Mouse (Mus musculus) midbrain, embryonic 12.5 days (tissue): Measurements from ENCODE around the gene Ccdc78. TPM values are rescaled to one million over a fixed set of nuclear protein-coding genes. Genes with fewer than 3 reads are reported as not detected.

Experiments used
- ATAC-seq: fragments of 200-750 bp; cut with Nextera tagmentation; 2 replicates; pipeline ENCODE4 v1.8.0; 2017; ENCODE audit warnings: low read depth, moderate TSS enrichment, moderate library complexity; ENCODE audit not compliant: low FRiP score
- H3K27ac ChIP-seq: fragments of 300-500 bp; sonication (generic); replicated peaks from 2 replicates; pipeline ENCODE4 v1.5.1; 2016; ENCODE audit warnings: mild to moderate bottlenecking
- H3K27me3 ChIP-seq: fragments of 300-500 bp; sonication (generic); 2 replicates; pipeline ENCODE4 v1.6.1; 2016; ENCODE audit warnings: mild to moderate bottlenecking
- H3K36me3 ChIP-seq: fragments of 300-500 bp; sonication (generic); 2 replicates; pipeline ENCODE4 v1.6.1; 2016
- H3K4me1 ChIP-seq: fragments of 300-500 bp; sonication (generic); 2 replicates; pipeline ENCODE4 v1.6.1; 2016
- H3K4me2 ChIP-seq: fragments of 300-500 bp; sonication (generic); replicated peaks from 2 replicates; pipeline ENCODE4 v1.6.1; 2016; ENCODE audit warnings: mild to moderate bottlenecking, moderate library complexity
- H3K4me3 ChIP-seq: fragments of 300-500 bp; sonication (generic); 2 replicates; pipeline ENCODE4 v1.5.1; 2016; ENCODE audit warnings: mild to moderate bottlenecking
- H3K9ac ChIP-seq: fragments of 300-500 bp; sonication (generic); replicated peaks from 2 replicates; pipeline ENCODE4 v1.6.1; 2016; ENCODE audit warnings: mild to moderate bottlenecking, moderate library complexity
- H3K9me3 ChIP-seq: fragments of 300-500 bp; sonication (generic); 2 replicates; pipeline ENCODE4 v1.6.1; 2016; ENCODE audit warnings: mild to moderate bottlenecking
- WGBS: fragments of 180-500 bp; shearing (Covaris S2); methylation state at CpG from one replicate; pipeline ENCODE4 v1.1.7; 2016; 5-methylcytosine and 5-hydroxymethylcytosine counted together
- polyA plus RNA-seq: library from polyadenylated mRNA; unstranded; fragments of >200 nt; fragmentation: Nextera tagmentation; extraction: Ambion mirVana; gene quantifications from 2 replicates; pipeline ENCODE4 v1.2.1, GENCODE M21; 2016

Ccdc78 gene
- polyA plus RNA-seq, 1 experiment from 2014 or later, result 0.40 TPM

DNA sequence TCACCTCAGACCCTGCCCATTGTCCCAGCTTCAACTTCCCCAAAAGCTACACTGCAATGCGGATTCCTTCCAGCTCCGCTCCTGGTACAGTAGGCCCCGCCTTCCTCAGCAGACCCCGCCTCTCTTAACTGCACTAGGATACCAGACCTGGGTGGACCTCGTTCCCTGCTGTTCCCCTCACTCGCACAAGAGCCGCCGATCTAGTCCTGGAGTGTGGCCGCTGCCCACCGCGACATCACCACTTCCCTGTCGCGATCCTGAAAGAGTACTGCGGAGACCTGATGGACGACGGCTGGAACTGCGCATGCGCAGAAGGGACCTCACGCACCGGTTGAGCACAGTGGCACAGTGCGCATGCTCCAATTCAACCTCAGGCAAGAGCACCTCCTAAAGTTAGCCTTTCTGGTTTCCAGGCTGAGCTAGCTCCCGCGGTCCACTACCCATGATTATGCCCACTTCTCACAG lies 1.1 kb upstream of the Ccdc78 start, which contains the start of gene Haghl:
TSS of gene Haghl (minus strand) at position 393 of the 465 bp plus-strand sequence.
- H3K9me3 ChIP-seq, result no peaks in the 10 kb centered on the region
- peak within 1 kb of the TSS; percentile 85 for H3K27ac ChIP-seq
- peaks cover 24% of the 10 kb centered on the region for H3K4me1 ChIP-seq
- H3K4me3 ChIP-seq, result peak within 1 kb of the TSS; percentile 60
- H3K27me3 ChIP-seq, result no peaks in the 10 kb centered on the region
- peak; percentile 80 for ATAC-seq
- H3K36me3 ChIP-seq, result peaks cover 60% of the 10 kb centered on the region
- H3K4me2 ChIP-seq, result peak within 1 kb of the TSS; percentile 68
- WGBS, result under 1% methylated on average over 23 of the region's 23 CpGs
- peak within 1 kb of the TSS; percentile 78 for H3K9ac ChIP-seq

DNA sequence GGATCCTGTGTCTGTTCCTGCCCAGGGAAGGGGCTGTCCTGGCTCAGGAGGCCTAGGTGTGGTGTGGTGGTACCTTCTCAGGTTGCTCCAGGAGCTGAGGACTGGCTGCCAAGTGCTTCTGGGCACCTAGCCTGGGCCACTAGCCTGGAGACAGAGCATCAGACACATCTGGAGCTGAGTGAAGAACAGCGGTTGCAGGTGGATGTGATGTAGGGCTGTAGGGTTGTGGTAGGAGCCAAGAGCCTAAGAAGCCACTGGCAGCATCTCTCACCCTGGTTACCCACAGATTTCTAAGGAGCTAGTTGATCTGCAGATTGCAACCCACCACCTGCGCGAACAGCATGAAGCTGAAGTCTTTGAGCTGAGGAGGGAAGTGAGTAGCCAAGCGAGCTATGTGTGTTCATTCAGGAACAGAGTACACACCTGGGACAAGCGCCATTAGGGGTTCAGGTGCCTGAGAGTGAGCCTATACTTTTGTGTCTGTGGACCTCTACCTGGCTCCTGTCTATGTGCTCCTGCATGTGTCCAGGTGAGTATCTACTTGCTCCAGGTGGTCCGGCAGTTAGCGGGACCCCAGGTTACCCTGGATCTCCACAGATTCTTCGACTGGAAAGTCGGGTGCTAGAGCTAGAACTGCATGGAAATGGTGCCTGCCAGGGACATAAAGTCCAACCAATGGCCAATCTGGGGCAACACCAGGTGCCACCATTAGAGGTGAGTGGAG lies 563 bp downstream of the Ccdc78 start:
- WGBS, result 95% methylated on average over 9 of the region's 9 CpGs
- no peak overlapping the region for H3K27ac ChIP-seq
- no peaks in the 10 kb centered on the region for H3K9me3 ChIP-seq
- H3K4me1 ChIP-seq, result peaks cover 40% of the 10 kb centered on the region
- peaks cover 47% of the 10 kb centered on the region for H3K36me3 ChIP-seq
- H3K27me3 ChIP-seq, result no peaks in the 10 kb centered on the region
- no peak overlapping the region for H3K4me2 ChIP-seq
- no peak for ATAC-seq
- no peak overlapping the region for H3K4me3 ChIP-seq
- H3K9ac ChIP-seq, result no peak overlapping the region

DNA sequence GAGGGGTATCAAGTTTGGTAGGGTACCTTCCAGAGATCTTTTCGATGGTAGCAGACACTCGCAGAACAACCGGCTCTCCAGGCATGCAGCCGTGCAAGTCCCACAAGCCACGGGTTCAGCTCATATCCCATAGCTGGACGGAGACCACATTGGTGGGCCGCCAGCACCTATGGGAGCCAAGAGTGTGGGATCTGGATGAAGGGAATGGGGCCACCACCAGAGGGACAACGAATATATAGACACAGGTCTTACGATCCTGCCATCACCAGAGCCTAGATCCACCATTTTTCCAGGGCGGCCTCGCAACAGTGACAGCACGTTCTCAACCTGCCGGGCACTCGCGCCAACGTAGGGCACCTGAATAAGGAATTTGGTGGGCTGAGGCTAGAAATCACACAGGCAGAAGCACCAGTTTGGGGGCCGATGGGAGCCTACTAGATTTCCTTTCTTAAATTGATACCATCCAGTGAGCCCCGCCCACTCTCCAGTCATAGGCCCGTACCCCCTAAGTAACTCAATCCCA lies 5.0 kb downstream of the Ccdc78 start:
- ATAC-seq, result no peak
- no peaks in the 10 kb centered on the region for H3K9me3 ChIP-seq
- WGBS, result 20% methylated on average over 19 of the region's 19 CpGs
- peaks cover 56% of the 10 kb centered on the region for H3K4me1 ChIP-seq
- H3K36me3 ChIP-seq, result peaks cover 26% of the 10 kb centered on the region
- H3K27ac ChIP-seq, result peak overlapping the region; percentile 93
- H3K27me3 ChIP-seq, result no peaks in the 10 kb centered on the region
- H3K4me2 ChIP-seq, result peak overlapping the region; percentile 90
- H3K9ac ChIP-seq, result peak overlapping the region; percentile 83
- peak overlapping the region; percentile 69 for H3K4me3 ChIP-seq

DNA sequence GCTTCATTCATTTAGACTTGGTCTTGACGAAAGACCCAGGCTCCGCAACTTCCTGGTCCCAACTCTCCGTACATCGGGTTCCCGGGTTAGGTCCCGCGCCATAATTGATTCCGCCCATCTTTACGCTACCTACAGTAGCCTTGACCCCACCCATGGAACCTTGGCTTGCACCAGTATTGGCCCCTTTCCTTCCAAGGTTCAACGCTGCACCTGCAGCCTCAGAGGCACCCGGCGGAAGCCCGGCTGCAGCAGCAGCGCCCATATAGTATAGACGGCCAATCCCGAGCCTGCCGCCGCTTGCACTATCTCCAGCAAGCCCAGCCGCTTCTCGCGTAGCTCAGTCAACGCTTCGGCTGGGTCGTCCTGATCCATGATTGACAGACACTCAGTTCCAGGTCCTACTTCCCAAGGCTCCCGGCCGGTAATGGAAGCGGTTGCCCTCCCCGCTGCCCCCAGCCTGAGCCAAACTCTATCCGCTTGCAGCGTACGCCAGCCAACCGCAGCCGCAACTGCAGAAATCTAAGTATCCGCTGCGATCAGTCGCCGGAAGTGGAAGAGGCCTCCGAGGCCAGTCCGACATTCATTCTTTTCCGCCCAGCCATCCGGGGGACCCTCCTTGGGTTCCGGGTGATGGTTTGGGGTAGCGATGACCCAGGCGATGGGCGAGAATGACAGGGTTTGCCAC lies 5.6 kb downstream of the Ccdc78 start:
- peak overlapping the region; percentile 69 for H3K4me3 ChIP-seq
- H3K9ac ChIP-seq, result peak overlapping the region; percentile 83
- H3K4me1 ChIP-seq, result peaks cover 57% of the 10 kb centered on the region
- under 1% methylated on average over 45 of the region's 45 CpGs for WGBS
- no peaks in the 10 kb centered on the region for H3K27me3 ChIP-seq
- H3K36me3 ChIP-seq, result peaks cover 26% of the 10 kb centered on the region
- no peaks in the 10 kb centered on the region for H3K9me3 ChIP-seq
- H3K4me2 ChIP-seq, result peak overlapping the region; percentile 90
- peak; percentile 24 for ATAC-seq
- H3K27ac ChIP-seq, result peak overlapping the region; percentile 93

DNA sequence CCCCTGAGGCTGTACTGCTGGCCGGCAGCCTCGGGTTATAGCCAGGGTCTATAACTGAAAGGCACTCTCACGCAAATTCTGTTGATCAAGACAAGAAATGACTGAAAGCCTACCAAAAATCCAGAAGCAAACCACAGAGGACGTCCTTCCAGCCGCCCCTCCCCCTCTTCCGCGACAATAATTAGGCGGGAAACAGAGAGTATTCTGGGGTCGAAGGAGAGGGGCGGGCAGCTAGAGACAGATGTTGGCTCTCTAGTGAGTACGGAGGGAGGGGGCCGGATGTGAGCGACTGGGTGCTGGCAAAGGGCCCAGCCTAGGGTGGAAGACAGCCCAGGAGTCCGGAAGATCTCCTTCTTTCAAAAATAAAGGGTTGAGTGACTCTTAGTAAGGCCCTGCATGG lies 6.2 kb downstream of the Ccdc78 start, which contains the start of gene Fam173a:
TSS of gene Fam173a (minus strand) at position 287 of the 400 bp plus-strand sequence.
- Histone ChIP-seq H3K9ac (peak within 1 kb of the TSS; percentile 83), H3K4me1 (peaks cover 63% of the 10 kb centered on the region), H3K36me3 (peaks cover 23% of the 10 kb centered on the region), H3K4me3 (peak within 1 kb of the TSS; percentile 69), H3K9me3 (no peaks in the 10 kb centered on the region), H3K27me3 (no peaks in the 10 kb centered on the region), H3K4me2 (peak within 1 kb of the TSS; percentile 92), H3K27ac (peak within 1 kb of the TSS; percentile 93)
- WGBS, result under 1% methylated on average over 14 of the region's 14 CpGs
- peak; percentile 28; the same call in 1 of the 2 replicates for ATAC-seq

DNA sequence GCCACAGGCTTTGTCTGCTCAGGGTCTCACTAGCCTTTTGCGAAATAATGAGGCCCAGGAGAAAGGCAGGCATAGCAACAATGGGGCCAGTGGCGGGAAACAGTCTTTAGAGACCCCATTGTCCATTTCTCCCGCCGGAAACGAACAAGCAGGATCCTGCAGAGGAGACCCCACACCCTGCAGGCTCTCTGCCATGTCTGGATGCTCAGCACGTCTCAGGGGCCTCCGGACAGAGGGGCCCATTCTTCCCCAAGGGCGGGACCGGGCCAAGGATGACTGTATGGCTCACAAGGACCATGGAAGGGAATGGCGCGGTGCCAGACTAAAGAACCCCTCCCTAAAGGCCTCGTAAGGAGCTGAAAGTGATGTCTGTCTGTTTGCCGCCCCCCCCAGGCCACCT lies 7.8 kb downstream of the Ccdc78 start:
- peak overlapping the region; percentile 75 for H3K9ac ChIP-seq

DNA sequence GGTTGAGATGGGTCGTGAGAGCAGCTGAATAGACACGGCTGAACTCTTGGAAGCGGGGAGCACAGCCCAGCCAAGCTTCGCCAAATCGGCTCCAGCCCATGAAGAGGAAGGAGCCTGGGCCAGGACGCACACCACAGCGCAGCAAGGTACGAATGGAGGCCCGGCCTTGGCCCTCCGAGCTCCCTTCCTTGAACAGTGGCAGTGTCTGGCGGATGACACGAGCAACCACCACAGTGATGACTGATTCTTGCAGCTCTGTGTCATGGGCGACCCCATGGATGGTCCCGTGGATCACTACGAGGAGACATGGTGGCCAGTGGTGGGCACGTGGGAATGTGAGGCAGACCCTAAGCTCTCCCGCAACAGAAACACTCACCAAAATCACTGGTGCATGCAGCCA lies 8.6 kb downstream of the Ccdc78 start:
- Histone ChIP-seq H3K9me3 (no peaks in the 10 kb centered on the region), H3K36me3 (0 out of 2 replicates have a peak, but pooled peaks cover 3% of the 10 kb centered on the region), H3K4me3 (peak overlapping the region; percentile 80), H3K4me1 (peaks cover 64% of the 10 kb centered on the region), H3K27ac (peak overlapping the region; percentile 93), H3K27me3 (no peaks in the 10 kb centered on the region), H3K9ac (peak overlapping the region; percentile 75), H3K4me2 (peak overlapping the region; percentile 92)
- no peak for ATAC-seq
- WGBS, result 52% methylated on average over 17 of the region's 17 CpGs

More for the DNA sequence above, 7.8 kb downstream of the Ccdc78 start:
- H3K9me3 ChIP-seq, result no peaks in the 10 kb centered on the region
- H3K36me3 ChIP-seq, result peaks cover 11% of the 10 kb centered on the region
- no peaks in the 10 kb centered on the region for H3K27me3 ChIP-seq
- H3K27ac ChIP-seq, result peak overlapping the region; percentile 93
- no peak for ATAC-seq
- WGBS, result 29% methylated on average over 13 of the region's 13 CpGs
- H3K4me3 ChIP-seq, result 0 out of 2 replicates have a peak overlapping the region, but pooled peaks have one; percentile 80
- H3K4me1 ChIP-seq, result peaks cover 64% of the 10 kb centered on the region
- H3K4me2 ChIP-seq, result peak overlapping the region; percentile 92

DNA sequence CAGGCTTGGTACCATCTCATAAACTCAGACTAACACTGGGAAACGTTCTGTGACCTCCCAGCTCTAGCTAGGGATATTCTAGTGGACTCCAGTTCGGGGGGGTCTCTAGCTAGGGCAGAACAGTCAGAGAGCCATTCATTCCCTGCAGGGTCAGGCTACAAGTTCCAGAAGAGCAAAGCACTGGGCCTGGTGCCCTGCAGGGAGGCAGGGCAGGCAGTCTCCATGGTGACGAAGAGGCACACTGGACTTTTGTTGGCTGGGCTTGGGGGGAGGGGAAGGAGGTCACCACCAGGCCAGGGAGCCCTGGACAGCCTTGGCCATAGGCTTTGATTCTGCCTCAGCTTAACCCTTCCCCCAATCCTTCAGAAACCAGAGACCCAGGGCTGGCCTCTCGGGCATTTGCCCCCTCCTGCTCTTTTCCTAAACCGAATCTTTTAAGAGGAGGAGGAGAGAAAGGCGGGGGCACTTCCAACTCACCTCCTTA lies 9.3 kb downstream of the Ccdc78 start, which contains the start of gene AC134908.4:
TSS of gene AC134908.4 (minus strand) at position 51 of the 484 bp plus-strand sequence.
- peak within 1 kb of the TSS; percentile 93 for H3K27ac ChIP-seq
- peaks cover 61% of the 10 kb centered on the region for H3K4me1 ChIP-seq
- H3K27me3 ChIP-seq, result no peaks in the 10 kb centered on the region
- H3K36me3 ChIP-seq, result no peaks in the 10 kb centered on the region
- no peak for ATAC-seq
- H3K9ac ChIP-seq, result peak within 1 kb of the TSS; percentile 75
- H3K4me2 ChIP-seq, result peak within 1 kb of the TSS; percentile 92
- WGBS, result under 1% methylated on average over 6 of the region's 6 CpGs
- no peaks in the 10 kb centered on the region for H3K9me3 ChIP-seq
- H3K4me3 ChIP-seq, result peak within 1 kb of the TSS; percentile 80

DNA sequence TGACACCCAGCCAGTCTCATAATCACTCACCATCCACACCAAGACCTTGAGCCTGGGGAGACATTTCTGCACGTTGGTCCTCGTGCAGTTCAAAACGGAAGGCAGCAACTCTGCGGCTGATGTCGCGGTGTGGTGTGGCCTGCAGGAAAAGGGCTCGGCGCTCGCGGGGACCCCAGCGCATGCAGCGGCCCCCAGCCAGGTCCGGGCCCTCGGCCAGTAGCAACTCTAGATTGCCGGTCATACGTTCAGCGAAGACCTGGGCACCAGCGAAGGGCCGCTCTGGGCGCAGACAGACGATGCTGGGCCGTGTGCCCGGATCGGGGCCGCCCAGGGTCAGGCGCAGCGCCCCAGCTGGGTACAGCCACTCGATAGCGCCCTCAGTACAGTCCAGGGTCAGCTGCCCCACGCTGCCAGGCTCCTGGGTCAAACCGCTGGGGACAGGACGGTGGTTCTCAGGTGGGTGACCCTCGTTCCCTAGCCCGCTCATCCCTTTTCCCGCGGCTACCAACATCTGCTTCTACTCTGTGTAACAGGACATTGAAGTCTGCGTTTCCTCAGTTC lies 9.9 kb downstream of the Ccdc78 start:
- WGBS, result under 1% methylated on average over 37 of the region's 37 CpGs
- H3K4me1 ChIP-seq, result peaks cover 55% of the 10 kb centered on the region
- H3K9ac ChIP-seq, result peak overlapping the region; percentile 75

DNA sequence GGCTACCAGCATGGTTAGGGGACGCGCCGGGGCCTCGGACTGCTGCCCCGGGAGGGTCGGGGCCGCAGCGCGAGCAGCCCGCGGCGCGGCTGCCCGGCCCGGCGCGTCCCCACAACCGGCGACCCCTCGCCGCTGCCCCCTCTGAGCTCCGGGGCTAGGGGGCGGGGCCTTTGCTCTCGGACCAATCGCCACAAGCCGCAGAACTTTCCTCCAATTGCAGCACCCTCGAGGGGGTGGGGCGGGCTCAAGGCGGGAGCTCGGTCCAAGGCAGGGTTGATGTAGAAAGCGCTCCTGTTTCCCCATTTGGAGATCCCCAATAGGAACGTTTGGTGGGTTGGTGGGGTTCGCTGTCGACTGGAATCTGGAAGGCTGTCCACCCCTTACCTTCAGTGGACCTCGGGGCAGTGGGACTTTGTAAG lies 10.6 kb downstream of the Ccdc78 start, which contains the start of gene Metrn:
TSS of gene Metrn (minus strand) at position 186 of the 419 bp plus-strand sequence.
- under 1% methylated on average over 34 of the region's 35 CpGs for WGBS
- H3K4me1 ChIP-seq, result peaks cover 50% of the 10 kb centered on the region
- H3K9me3 ChIP-seq, result no peaks in the 10 kb centered on the region
- H3K4me2 ChIP-seq, result peak within 1 kb of the TSS; percentile 92
- peak within 1 kb of the TSS; percentile 93 for H3K27ac ChIP-seq
- peaks cover 5% of the 10 kb centered on the region for H3K27me3 ChIP-seq
- ATAC-seq, result peak; percentile 77
- peak within 1 kb of the TSS; percentile 75 for H3K9ac ChIP-seq
- H3K4me3 ChIP-seq, result peak within 1 kb of the TSS; percentile 80
- no peaks in the 10 kb centered on the region for H3K36me3 ChIP-seq

More for the DNA sequence above, 9.9 kb downstream of the Ccdc78 start:
- H3K27me3 ChIP-seq, result peaks cover 1% of the 10 kb centered on the region
- no peaks in the 10 kb centered on the region for H3K9me3 ChIP-seq
- H3K4me3 ChIP-seq, result peak overlapping the region; percentile 80
- ATAC-seq, result no peak
- no peaks in the 10 kb centered on the region for H3K36me3 ChIP-seq
- H3K27ac ChIP-seq, result peak overlapping the region; percentile 93
- H3K4me2 ChIP-seq, result peak overlapping the region; percentile 92

DNA sequence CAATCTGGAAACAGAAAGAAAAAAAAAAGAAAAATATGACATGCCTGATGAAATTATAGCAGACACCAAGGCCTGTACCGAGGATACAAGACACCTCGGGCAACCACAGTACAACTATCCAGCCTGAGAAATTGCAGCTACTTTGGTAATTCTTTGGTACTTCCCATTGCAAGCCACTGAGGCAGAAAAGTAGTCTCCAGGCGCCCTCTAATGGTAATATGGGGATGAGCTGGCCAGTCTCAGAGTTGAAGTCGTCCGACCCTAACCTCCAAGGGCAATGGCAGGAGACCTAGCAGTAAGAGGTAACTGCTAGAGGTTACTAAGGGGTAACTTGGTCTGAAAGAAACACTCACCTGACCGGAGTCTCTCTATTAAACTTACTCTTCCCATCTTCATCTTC lies 14.6 kb downstream of the Ccdc78 start:
- no peak overlapping the region for H3K4me3 ChIP-seq
- no peaks in the 10 kb centered on the region for H3K9me3 ChIP-seq
- peaks cover 8% of the 10 kb centered on the region for H3K27me3 ChIP-seq
- no peak overlapping the region for H3K27ac ChIP-seq
- no peaks in the 10 kb centered on the region for H3K36me3 ChIP-seq
- no peak overlapping the region for H3K4me2 ChIP-seq
- 7% methylated on average over 6 of the region's 6 CpGs for WGBS
- ATAC-seq, result no peak
- no peak overlapping the region for H3K9ac ChIP-seq
- peaks cover 33% of the 10 kb centered on the region for H3K4me1 ChIP-seq
